Mouse (Mus musculus) hindbrain, embryonic 11.5 days (tissue): ENCODE measurements around the gene Lpcat3. TPM values are rescaled to one million over a fixed set of nuclear protein-coding genes. Genes with fewer than 3 reads are reported as not detected.

Source experiments
- ATAC-seq: fragments of 200-750 bp; cut with Nextera tagmentation; 2 replicates; pipeline ENCODE4 v1.8.0; 2017; ENCODE audit warnings: mild to moderate bottlenecking, moderate TSS enrichment, moderate library complexity; ENCODE audit not compliant: low FRiP score
- DNase-seq: peaks from one replicate; pipeline ENCODE4 v3.0.0-alpha.2; 2015; ENCODE audit warnings: low spot score
- H3K27ac ChIP-seq: fragments of 300-500 bp; sonication (generic); 2 replicates; pipeline ENCODE4 v1.5.1; 2014; ENCODE audit warnings: mild to moderate bottlenecking, low read depth, low read length
- H3K27me3 ChIP-seq: fragments of 300-500 bp; sonication (generic); 2 replicates; pipeline ENCODE4 v1.6.1; 2014; ENCODE audit warnings: mild to moderate bottlenecking, low read length, moderate library complexity, mixed read lengths; ENCODE audit not compliant: control insufficient read depth, insufficient read depth
- H3K36me3 ChIP-seq: fragments of 300-500 bp; sonication (generic); 2 replicates; pipeline ENCODE4 v1.6.1; 2014; ENCODE audit warnings: mild to moderate bottlenecking, low read length, moderate library complexity, mixed read lengths; ENCODE audit not compliant: control insufficient read depth, insufficient read depth
- H3K4me1 ChIP-seq: fragments of 300-500 bp; sonication (generic); replicated peaks from 2 replicates; pipeline ENCODE4 v1.6.1; 2014; ENCODE audit warnings: low read length, mixed read lengths; ENCODE audit not compliant: control insufficient read depth, insufficient read depth
- H3K4me2 ChIP-seq: fragments of 300-500 bp; sonication (generic); replicated peaks from 2 replicates; pipeline ENCODE4 v1.6.1; 2014; ENCODE audit warnings: mild to moderate bottlenecking, low read depth, low read length
- H3K4me3 ChIP-seq: fragments of 300-500 bp; sonication (generic); 2 replicates; pipeline ENCODE4 v1.5.1; 2014; ENCODE audit warnings: low read depth, low read length
- H3K9ac ChIP-seq: fragments of 300-500 bp; sonication (generic); 2 replicates; pipeline ENCODE4 v1.6.1; 2014; ENCODE audit warnings: low read depth, low read length
- H3K9me3 ChIP-seq: fragments of 300-500 bp; sonication (generic); 2 replicates; pipeline ENCODE4 v1.6.1; 2016; ENCODE audit warnings: low read length; ENCODE audit not compliant: control insufficient read depth
- WGBS: fragments of 180-500 bp; shearing (Covaris S2); extraction: QIAGEN DNeasy Blood & Tissue Kit; methylation state at CpG from one replicate; pipeline ENCODE4 v1.1.7; 2014; 5-methylcytosine and 5-hydroxymethylcytosine counted together
- polyA plus RNA-seq: library from polyadenylated mRNA; unstranded; fragments of >200 nt; fragmentation: Nextera tagmentation; extraction: Ambion mirVana; gene quantifications from 2 replicates; pipeline ENCODE4 v1.2.1, GENCODE M21; 2014

Gene Lpcat3
- polyA plus RNA-seq, 1 experiment from 2014 or later = 43.2 TPM

- no peak overlapping the region for H3K27ac ChIP-seq
- peaks cover 10% of the 10 kb centered on the region; the same call in 1 of the 2 replicates for H3K4me1 ChIP-seq
- peaks cover 14% of the 10 kb centered on the region; the same call in 1 of the 2 replicates for H3K36me3 ChIP-seq
- no peak overlapping the region for H3K4me3 ChIP-seq
- H3K9ac ChIP-seq = no peak overlapping the region
- ATAC-seq (no peak), DNase-seq (no peak)
- no peaks in the 10 kb centered on the region for H3K9me3 ChIP-seq
- H3K27me3 ChIP-seq = no peaks in the 10 kb centered on the region
- H3K4me2 ChIP-seq = no peak overlapping the region
- WGBS = 95% methylated on average over 10 of the region's 10 CpGs
Measured at GRCm38 (mm10) chr6:124708289-124708889, 45.6 kb downstream of the Lpcat3 start.

- peak; percentile 99 for DNase-seq
- peak within 1 kb of the TSS; percentile 76 for H3K4me3 ChIP-seq
- peaks cover 13% of the 10 kb centered on the region for H3K36me3 ChIP-seq
- no peaks in the 10 kb centered on the region for H3K9me3 ChIP-seq
- H3K4me1 ChIP-seq = peaks cover 12% of the 10 kb centered on the region; the same call in 1 of the 2 replicates
- H3K27ac ChIP-seq = peak within 1 kb of the TSS; percentile 58
- H3K9ac ChIP-seq = peak within 1 kb of the TSS; percentile 92
- H3K4me2 ChIP-seq = peak within 1 kb of the TSS; percentile 97
- no peaks in the 10 kb centered on the region for H3K27me3 ChIP-seq
- peak; percentile 97 for ATAC-seq
- WGBS = under 1% methylated on average over 68 of the region's 76 CpGs
Measured at GRCm38 (mm10) chr6:124711824-124712782, 49.3 kb downstream of the Lpcat3 start, which contains the start of the genes Emg1 and Phb2. TSS of gene Emg1 (minus strand) at chr6:124712178. TSS of gene Phb2 (plus strand) at chr6:124712336.

GRCm38 (mm10) chr6:124712918-124713317, 50.1 kb downstream of the Lpcat3 start:
- H3K27ac ChIP-seq = peak overlapping the region; percentile 17; the same call in 1 of the 2 replicates

DNA sequence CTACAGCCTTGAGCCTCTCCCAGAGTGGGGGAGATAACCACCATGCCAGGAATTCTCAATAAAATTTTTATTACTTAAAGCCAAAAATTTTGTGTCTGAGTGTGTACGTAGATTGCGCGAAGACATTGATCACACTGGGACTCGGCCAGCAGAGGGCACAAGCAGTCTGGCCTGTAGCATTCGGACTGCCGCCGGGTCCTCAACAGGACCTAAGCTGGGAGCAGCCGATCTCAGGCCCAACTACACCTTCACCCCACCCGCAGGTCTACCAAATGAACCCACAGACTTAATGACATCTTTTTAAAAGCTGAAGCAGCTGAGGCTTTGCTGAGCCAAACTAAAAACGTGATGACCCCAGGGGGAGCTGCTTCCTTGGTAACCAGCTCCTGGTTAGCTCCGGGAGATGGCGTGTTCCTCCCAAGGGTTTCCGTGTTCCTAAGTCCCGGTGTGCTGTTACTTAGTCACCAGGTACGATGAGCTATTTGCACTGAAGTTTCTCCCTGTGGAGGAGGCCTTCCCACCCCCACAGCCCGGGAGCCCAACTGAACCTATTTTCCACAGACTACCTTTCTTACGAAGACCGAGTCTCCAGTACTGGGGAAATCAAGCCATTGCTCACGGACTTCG, 54.1 kb downstream of the Lpcat3 start:
- peaks cover 13% of the 10 kb centered on the region for H3K36me3 ChIP-seq
- H3K27me3 ChIP-seq = no peaks in the 10 kb centered on the region
- peaks cover 7% of the 10 kb centered on the region; the same call in 1 of the 2 replicates for H3K4me1 ChIP-seq
- no peak overlapping the region for H3K4me3 ChIP-seq
- H3K4me2 ChIP-seq = no peak overlapping the region
- H3K9ac ChIP-seq = no peak overlapping the region
- DNase-seq (peak; percentile 68), ATAC-seq (no peak)
- no peaks in the 10 kb centered on the region for H3K9me3 ChIP-seq
- no peak overlapping the region for H3K27ac ChIP-seq
- 77% methylated on average over 20 of the region's 20 CpGs for WGBS

More at GRCm38 (mm10) chr6:124712918-124713317, 50.1 kb downstream of the Lpcat3 start:
- Histone ChIP-seq H3K9ac (peak overlapping the region; percentile 92), H3K27me3 (no peaks in the 10 kb centered on the region), H3K4me3 (peak overlapping the region; percentile 76), H3K4me1 (peaks cover 12% of the 10 kb centered on the region; the same call in 1 of the 2 replicates), H3K36me3 (peaks cover 13% of the 10 kb centered on the region), H3K4me2 (peak overlapping the region; percentile 97), H3K9me3 (no peaks in the 10 kb centered on the region)
- DNase-seq (no peak), ATAC-seq (no peak)
- 25% methylated on average over 11 of the region's 11 CpGs for WGBS

GRCm38 (mm10) chr6:124717968-124718367, 55.1 kb downstream of the Lpcat3 start:
- Histone ChIP-seq H3K27me3 (no peaks in the 10 kb centered on the region), H3K36me3 (peaks cover 13% of the 10 kb centered on the region), H3K9me3 (no peaks in the 10 kb centered on the region), H3K9ac (no peak overlapping the region), H3K4me2 (no peak overlapping the region), H3K4me1 (peaks cover 5% of the 10 kb centered on the region; the same call in 1 of the 2 replicates), H3K27ac (no peak overlapping the region), H3K4me3 (no peak overlapping the region)
- ATAC-seq (0 out of 2 replicates have a peak, but pooled peaks have one; percentile 11), DNase-seq (no peak)
- WGBS = 81% methylated on average over 13 of the region's 13 CpGs

DNA sequence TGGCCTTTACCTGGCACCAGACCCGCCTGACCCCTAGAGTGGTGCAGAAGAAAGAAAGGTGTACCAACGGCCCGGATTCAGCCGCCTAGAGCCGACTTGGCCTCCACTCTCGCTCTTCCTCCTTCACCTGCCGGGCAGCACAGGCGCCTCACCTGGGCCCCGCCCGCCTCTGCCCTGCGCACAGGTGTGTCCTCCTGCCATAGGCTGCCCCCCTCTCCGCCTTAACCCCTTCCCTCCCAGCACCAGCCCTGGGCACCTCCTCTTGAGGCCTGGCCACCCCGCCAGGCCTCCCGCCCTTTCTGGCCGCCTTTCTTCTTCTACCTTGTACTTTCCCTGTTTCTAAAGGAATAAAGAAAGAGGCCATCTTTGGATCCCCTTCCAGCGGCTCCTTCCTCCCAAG, 55.9 kb downstream of the Lpcat3 start:
- ATAC-seq (0 out of 2 replicates have a peak, but pooled peaks have one; percentile 3), DNase-seq (no peak)
- H3K4me2 ChIP-seq = no peak overlapping the region
- H3K36me3 ChIP-seq = peaks cover 13% of the 10 kb centered on the region
- no peak overlapping the region for H3K9ac ChIP-seq
- H3K4me1 ChIP-seq = no peaks in the 10 kb centered on the region
- H3K27me3 ChIP-seq = no peaks in the 10 kb centered on the region
- H3K9me3 ChIP-seq = no peaks in the 10 kb centered on the region
- H3K27ac ChIP-seq = no peak overlapping the region
- 49% methylated on average over 10 of the region's 16 CpGs for WGBS
- no peak overlapping the region for H3K4me3 ChIP-seq

GRCm38 (mm10) chr6:124719354-124719978, 56.6 kb downstream of the Lpcat3 start:
- no peak overlapping the region for H3K4me3 ChIP-seq
- peaks cover 13% of the 10 kb centered on the region for H3K36me3 ChIP-seq
- H3K27ac ChIP-seq = no peak overlapping the region
- H3K4me2 ChIP-seq = no peak overlapping the region
- H3K4me1 ChIP-seq = no peaks in the 10 kb centered on the region
- ATAC-seq = no peak
- H3K9ac ChIP-seq = no peak overlapping the region
- no peak for DNase-seq
- H3K27me3 ChIP-seq = no peaks in the 10 kb centered on the region
- 67% methylated on average over 6 of the region's 7 CpGs for WGBS
- no peaks in the 10 kb centered on the region for H3K9me3 ChIP-seq

GRCm38 (mm10) chr6:124720904-124721303, 58.1 kb downstream of the Lpcat3 start:
- Histone ChIP-seq H3K9ac (no peak overlapping the region), H3K4me3 (no peak overlapping the region), H3K9me3 (no peaks in the 10 kb centered on the region), H3K27ac (no peak overlapping the region), H3K4me1 (no peaks in the 10 kb centered on the region), H3K36me3 (peaks cover 4% of the 10 kb centered on the region), H3K4me2 (no peak overlapping the region), H3K27me3 (no peaks in the 10 kb centered on the region)
- no peak for DNase-seq
- 71% methylated on average over 11 of the region's 11 CpGs for WGBS
- no peak for ATAC-seq
